Mouse (Mus musculus) spleen, embryonic (tissue): Measurements from ENCODE around the gene Ehf.

ENCODE experiments used
- CTCF ChIA-PET: fragments of 350-600 bp; sonication (Branson Sonifier 250); formaldehyde crosslinking; loops from one replicate; lab custom pipeline; 2022; lab: Charles Lee

Ehf gene

DNA sequence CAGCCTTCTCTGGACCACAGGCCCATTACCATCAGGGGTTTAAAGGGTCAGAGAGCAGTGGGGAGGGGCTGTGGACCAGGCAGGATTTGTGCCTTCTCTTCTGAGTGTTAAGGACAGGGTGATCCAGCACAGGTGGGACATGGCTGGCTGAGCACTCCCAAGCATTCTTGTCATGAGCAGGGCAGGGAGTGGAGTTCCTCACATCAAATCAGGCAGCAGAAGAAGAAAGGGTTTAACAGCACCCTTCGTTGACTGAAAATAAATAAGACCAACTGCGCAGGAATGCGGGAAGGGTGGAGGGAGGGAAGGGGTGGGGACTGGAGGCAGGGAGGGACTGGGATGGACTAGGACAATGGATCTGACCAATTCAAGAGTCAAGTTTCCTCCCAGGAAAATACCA lies 8.6 kb downstream of the Ehf start:
- CTCF ChIA-PET: no interaction called here

DNA sequence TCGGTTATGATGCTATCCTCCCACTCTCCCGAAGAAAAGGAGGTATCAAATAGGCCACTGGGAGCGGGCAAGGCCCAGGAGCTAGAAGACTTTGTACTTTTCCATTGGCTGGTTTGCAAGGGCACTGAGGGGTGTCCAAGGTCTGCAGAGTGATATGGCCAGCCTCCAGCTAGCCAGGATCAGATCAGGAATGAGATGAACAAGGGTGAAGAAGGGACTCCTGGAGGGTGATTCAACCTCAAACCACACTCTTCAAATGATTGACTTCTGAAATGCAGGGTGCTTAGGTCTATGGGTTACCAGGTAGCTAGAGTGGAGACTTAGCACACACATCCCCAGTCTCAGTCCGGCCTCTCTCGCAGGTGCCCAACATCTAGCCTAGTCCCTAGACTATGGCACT lies 9.3 kb downstream of the Ehf start:
- CTCF ChIA-PET: no interaction called here

DNA sequence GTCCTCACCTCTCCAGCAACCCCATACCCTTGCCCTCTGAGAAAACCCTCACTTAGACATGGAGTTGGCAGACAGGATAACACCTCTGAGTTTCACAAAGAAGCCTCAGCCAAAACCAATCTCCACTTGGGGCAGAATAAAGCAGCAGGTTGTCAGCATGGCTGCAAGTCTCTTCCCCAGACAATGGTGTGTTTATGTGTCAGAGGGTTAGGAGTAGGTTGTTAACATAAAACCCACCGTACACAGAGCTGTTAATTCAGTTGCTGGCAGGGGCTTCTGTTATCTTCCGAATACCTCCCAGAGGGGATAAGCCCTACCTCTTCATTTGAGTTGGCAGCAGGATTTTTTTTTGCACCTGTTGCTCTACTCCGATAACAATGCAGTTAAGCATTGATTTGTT lies 9.9 kb downstream of the Ehf start:
- CTCF ChIA-PET: no interaction called here

DNA sequence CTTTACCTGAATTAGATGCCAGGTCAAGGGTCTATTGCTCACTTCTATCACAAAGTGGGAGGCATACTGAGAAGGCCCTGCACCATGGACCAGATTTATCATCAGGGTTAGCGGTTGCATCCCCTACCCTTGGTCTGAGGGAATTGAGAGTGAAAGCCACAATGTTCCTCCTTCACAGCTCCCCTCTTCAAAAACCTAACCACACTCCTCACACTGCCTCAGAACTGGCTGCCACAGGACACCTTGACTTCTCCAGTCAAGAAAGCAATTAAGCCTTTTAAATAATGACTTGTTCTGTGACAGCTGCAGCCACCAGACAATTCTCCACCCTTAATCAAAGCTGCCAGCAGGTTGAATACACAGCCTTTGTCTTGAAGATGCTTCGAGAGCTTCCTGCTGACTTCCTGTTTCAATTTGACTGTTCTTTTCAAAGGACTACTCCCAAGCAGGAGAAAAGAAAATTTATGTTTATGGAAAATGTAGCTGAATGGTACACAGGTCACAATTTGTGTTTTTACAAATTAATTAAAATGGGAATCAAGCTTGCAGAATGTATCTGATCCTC lies 12.3 kb downstream of the Ehf start:
- CTCF ChIA-PET: no interaction called here

DNA sequence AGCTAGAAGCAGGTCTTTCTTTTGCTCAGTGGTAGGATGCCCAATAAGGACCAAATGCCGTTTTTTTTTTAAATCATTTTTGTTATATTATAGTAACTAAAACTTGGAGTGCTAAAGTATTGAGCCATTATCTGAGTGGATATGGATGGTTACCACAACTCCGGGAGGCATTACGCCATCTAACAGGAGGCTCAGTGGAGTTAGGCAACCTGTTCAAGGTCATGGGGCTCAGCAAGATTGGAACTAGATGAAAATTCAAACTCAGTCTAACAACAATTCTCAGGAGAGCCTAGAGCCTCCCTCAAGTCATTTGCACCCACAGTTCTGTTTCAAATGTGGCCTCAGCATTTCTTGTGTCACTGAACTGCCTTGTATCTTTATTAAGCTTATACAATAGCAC lies 12.9 kb downstream of the Ehf start:
- CTCF ChIA-PET: no interaction called here

DNA sequence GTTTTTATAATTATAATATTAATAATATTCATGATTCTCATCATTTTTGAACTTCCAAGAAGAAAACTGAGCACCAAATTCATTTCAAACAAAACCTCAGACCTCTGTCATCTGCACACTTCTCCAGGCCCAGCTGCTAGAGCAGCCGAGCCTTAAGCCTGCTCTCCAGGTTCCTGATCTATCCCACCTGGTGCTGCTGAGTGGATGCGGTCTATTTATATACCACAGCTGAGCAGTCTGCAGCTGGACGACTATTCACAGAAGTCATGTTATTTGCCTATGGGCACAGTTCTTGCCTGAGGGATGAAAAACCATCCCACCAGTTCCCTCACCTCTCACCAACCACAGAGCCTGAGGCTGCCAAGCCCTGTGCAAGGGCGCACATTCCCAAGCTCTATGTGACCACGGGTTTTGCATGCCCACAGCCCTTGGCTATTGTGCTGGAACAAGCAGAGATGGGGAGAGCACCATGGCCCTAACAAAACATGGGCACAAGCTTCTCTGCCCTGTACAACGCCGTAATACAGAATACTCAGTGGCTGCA lies 13.6 kb downstream of the Ehf start:
- CTCF ChIA-PET: interaction anchor here (0.7 kb wide), 1 partner anchor 558 kb away, joined by 3 read pairs; no protein-coding TSS in a partner anchor

DNA sequence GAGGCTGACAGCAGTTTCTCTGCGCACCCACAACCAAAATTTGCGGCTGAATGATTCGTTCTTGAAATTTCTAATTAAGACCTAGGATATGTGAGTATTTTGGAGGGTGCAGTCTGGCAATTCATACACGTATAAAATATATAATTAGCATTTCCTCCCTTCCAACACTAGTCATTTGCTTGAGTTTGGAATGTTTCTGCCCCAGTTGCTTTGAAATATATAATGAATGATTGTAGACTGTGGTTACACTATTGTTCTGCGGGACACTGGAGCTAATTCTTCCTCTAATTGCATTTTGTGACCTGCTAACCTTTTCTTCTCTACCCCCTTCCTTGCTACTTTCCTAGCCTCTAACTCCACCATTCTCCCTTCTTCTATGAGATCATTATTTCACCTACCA lies 15.4 kb downstream of the Ehf start:
- CTCF ChIA-PET: no interaction called here

DNA sequence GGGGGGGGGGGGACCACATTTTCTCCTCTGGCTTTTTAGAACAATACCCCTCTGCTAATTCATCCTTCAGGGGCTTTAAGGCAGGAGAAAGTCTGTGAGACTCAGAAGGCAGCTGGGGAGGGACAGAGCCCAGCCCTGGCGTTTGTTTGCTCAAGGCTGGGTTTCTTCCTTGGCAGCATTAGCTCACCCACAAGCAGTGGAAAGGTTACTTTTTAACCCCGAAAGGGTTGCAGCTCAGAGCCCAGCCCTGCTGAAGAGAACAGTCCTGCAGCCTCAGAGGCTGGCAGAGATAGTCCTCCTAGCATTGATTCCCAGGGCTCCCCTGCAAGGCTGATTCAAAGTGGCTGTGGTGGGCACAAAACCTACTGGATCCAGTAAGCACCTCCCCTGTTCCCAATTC lies 17.5 kb downstream of the Ehf start:
- CTCF ChIA-PET: no interaction called here

DNA sequence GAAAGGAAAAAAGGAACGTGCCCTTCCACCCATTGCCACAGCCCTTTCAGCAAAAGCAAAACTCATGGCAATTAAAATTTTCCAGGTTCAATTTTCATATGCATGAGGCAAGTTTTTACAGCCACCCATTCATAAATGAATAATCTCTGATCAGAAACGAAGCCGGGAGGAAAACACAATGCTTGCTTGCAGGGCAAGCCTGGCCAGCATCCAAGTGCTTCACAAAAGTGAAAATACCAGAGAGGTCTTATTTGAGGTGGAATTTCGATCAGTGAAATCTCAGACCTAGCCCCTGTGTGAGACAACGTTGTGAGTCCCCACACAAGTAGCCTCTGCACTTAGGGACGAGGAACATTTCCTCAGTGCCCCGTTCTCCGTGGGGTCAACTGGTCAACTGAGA lies 19.3 kb downstream of the Ehf start:
- CTCF ChIA-PET: no interaction called here

DNA sequence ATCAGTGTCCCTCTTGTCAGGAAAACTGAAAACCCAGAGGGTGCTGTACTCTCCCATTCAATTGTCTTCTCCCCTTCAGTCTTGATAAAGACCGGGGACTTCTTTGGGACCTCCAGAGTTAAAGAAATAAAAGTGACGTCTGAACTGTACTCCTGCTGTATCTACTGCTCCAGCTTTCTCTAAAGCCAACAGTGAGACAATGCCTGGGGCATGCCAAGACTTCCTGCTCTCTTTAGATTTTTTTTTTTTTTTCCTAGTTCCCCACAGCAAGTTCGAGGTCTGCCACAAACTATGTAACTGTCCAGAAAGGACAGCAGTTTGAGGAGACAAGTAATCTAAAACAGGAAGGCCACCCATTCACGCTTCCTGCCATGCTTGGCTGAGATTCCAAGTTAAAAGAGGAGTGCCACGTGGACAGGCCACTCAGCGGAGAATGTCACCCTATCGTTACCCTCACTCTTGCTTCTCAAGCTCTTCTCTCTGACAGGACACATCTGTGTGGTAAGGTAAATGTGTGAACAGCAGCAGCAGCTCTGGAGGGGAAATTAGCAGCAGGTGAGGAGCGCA lies 20.8 kb downstream of the Ehf start:
- CTCF ChIA-PET: no interaction called here

DNA sequence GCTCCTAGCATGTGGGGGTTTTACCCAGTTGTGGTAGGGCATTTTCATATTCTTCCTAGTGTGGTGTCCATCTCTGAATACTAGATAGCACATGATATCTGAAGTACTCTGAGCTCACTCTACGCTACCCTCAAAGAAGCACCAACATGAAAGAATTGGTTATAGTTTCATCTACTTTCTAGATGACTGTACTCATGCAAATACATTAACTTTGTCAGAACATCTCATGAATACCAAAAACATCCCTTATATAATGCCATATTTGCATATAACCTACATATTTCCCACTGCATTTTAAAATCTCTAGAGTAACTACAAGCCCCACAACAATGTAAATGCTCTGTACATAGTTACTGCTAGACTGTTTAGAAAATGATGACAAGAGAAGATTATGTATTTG lies 23.2 kb downstream of the Ehf start:
- CTCF ChIA-PET: no interaction called here

DNA sequence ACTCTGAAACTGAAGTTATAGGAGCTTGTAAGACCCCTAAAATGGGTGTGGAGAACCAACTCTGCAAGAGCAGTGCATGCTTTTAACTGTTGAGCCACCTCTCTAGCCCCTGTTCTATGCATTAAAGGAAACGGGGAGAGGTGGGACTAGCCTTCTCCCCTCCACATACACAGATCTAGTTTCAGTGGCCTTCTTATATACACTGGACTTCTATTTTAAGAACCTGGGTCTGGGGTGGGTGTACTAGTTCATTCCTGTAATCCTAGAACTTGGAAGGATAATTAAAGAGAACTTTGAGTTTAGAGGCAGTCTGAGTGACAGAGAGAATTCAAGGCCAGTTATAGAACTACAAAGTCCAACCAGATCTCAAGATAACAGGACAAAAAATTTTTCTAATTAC lies 24.6 kb downstream of the Ehf start:
- CTCF ChIA-PET: no interaction called here

DNA sequence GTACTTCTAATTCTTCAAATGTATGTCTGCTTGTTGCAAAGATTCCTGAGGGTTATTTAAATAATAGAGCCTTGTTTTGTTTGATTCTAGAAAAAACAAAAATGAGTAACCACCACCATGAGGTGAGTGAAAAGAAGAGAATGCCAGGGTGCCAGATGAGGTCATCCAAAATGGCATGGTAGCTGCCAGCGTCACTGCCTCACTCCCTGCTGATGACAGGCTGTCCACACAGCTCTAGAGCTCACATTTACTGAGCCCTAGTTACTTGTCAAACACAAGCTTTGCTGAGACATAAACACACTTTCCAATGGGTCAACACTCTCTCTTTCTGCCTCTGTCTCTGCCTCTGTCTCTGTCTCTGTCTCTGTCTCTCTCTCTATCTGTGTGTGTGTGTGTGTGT lies 25.3 kb downstream of the Ehf start:
- CTCF ChIA-PET: no interaction called here

DNA sequence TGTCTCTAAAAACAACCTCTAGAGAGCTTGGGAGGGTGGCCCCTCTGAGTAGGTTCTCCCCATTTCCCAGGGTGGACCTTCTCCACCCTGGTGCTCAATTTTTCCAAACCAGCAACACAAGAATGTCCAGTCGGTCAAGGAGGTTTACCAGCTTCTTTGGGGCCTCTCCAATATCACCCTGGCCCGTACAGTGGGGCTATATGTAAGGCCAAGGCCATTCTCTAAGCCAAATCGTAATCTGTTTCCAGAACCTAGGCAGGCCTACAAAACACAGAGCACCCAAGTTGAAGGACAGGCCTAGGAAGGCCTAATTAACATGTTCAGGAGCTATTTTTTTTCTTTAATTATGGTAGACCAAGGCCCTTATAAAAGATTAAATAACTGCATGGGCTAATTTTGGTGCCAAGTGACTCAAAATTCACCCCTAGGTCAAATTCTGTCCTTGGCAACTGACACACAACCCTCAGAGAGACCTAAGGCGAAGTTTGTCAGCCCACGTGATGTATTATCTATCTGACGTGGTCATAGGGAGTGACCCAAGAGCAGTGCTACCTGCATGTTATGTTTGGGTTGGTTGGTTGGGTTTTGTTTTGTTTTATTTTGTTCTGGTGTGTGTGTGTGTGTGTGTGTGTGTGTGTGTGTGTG lies 27.6 kb downstream of the Ehf start:
- CTCF ChIA-PET: no interaction called here

DNA sequence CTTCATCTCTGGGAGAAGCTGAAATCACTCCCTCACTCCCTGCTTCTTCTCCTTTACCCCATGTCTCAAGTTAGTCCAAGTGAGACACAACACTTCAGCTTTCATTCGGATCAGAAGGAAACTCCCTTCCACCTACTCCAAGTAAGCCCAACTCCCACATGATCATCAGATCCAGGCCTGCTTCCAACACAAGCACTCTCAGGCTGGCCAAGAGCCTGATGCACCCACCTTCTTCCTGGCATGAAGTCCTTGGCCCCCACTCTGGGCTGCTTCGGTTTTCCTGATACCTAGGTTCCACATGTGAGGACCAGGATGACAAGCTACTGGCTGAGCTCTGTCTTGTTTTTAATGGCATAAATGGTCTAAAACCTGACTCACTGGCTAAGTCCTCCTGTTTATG lies 28.3 kb downstream of the Ehf start:
- CTCF ChIA-PET: no interaction called here

DNA sequence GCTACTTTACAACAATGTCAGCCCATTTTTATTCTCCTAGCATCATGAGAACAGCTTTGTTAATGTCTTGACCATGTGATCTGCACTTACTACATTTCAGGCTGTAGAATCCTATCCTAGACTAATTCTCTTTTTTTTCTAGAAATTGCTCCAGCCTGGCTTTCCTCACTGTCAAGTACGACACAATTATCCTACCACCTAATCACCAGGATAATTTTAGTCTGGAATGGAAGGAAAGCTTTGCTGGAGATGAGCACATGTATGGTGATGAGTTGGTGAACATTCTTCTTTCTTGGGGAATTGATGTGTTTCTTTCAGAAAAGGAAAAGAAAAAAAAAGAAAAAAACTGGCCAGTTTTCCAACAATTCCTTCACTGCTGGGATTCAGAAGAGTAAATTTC lies 28.8 kb downstream of the Ehf start:
- CTCF ChIA-PET: no interaction called here

DNA sequence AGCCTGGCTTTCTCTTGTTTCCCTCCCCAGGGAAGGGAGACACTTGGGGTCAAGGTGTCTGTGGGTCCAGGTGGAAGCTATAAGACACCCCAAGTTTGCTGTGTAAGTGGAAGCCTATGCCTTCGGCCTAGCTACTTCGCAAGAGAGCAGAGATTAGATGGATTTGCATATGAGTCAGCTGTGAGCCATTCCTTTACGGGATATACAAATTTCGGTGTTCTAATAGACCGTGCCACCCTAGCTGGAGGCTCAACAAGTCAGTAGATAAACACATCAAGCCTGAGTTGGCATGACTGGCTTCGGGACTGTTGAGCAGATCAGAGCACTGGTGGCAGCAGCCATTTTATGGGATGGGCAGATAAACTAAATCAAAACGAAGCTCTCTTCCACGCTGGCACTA lies 31.6 kb downstream of the Ehf start:
- CTCF ChIA-PET: no interaction called here

DNA sequence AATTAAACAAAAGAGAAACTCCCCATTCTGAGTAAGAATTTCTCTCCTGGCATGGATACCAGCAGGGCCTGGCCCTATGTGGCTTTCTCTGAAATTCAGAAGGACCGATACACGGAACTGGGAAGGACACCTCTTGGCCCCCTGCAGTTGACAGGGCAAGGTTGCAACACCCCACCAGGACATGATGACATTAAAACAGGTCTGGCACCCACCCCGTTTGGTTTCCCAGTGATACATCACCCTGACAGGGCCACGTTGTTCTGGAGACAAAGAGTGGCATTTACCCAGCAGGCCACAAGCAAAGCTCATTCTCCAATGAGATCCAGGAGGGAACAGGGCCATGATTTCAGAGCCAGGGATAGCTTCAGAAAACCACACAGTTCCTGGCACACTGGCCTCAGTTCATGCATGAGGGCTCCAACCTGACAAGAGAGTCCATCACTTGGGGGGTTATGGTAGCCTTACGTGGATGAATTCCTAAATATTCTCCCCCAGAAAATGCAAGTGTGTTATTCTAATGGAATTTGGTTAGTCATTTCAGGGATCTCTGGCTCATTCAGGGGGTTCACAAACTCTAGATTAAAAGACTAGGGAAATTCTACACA lies 32.4 kb downstream of the Ehf start:
- CTCF ChIA-PET: no interaction called here

DNA sequence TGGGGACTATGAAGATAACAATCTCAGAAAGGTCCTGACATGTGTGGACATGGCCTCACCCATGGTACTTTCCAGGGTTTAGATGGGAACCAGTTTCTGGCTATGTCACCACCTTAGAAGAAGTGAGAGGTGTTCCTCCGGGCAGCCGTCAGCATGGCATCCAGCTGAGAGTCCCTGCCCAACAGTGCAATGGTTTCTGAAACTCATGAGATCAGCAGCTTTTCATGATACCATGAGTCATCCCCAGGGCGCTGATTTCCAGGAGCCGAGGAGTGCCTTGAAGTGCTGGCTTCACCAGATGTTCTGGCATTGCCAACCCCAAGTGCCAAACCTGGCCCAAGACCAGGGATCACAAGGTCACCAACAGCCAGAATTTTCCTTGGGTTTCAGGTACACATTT lies 64.0 kb downstream of the Ehf start:
- CTCF ChIA-PET: no interaction called here

DNA sequence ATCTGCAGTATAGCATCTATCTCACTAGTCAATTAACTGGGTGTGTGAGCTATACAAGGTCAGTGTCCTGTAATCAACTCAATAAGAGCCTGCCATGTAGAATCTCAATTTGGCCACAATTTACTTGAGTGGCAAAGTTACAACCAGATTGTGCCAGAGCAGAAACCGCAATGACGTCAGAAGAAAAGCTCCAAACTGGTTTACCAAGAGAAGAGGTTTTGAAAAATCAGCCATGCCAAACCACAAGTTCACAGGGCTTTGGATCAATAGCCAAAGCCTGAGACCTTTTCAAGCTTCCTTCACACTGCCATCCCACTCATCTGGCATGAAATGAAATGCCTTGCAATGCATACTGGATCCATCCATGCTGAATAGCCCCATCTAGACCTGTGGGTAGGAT lies 76.3 kb downstream of the Ehf start:
- CTCF ChIA-PET: no interaction called here

DNA sequence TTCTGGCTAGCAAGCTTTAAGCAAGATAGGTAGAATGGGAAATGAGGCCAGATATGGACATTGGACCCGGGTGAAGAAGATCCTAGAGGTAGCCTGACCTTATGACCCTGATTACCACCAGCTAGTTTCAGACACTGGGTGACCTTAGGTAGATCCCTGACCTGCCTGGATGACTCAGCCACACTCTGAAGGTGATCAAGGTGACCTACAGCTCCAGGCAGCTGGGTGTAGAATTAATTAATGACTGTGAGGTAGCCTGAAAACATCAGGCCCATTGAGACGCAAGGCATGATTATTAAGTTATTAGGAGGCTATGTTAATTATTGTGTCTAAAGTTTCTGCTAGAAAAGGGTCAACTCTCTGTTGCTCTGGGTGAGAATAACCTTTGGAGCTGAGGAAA lies 82.2 kb downstream of the Ehf start:
- CTCF ChIA-PET: no interaction called here

DNA sequence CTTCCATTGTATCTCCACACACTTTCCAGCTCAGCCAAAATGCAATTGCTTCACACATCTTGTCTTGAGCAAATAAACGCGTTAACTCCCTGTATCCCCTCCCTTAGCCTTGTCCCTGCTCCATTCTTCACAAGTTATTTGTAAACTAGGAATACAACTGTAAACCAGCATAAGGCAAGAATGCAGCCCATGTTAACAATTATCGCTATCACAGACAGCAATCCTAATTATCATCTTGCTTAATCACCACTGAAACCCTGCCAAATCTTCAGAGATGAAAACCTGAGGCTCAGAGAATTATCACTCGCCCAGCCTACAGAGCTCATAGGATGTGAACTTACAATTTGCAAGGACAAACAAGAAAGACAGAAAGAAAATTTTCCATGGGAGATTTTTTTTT lies 84.8 kb downstream of the Ehf start:
- CTCF ChIA-PET: no interaction called here

DNA sequence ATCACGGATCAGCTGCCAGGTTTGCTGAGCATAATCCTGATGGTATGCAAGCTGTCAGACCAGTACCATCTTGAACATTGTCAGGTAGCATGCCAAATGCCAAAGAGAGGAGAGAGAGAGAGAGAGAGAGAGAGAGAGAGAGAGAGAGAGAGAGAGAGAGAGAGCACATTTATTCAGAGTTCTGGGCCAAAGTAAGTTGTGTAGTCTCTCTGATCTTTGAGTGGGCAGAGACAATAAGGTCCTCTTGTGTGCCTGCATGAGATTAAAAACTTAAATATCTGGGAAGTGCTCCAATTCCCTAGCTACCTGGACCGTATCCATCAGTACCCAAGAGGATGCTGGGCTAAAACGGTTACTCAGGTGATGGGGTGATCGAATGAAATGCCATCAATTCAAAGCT lies 87.3 kb downstream of the Ehf start:
- CTCF ChIA-PET: interaction anchor here (0.7 kb wide), 1 partner anchor 194 kb away, joined by 4 read pairs; no protein-coding TSS in a partner anchor
